Mouse (Mus musculus): ENCODE results near the gene Stard9.

GRCm38 (mm10) chr2:120720821-120721220 is 91.9 kb downstream of the Stard9 start:
- TF ChIP-seq CTCF (IDR thresholded peaks at IDR 0.05; ENCODE audit: insufficient read depth, low read length) (no peak), POLR2A (IDR thresholded peaks at IDR 0.05; ENCODE audit: borderline replicate concordance, extremely low read depth, low read depth, low read length) (no peak)

Data from lung, adult 2 months (tissue).